Mouse (Mus musculus) liver, embryonic 13.5 days (tissue): ENCODE data around the gene Rprm. TPM values are rescaled to one million over a fixed set of nuclear protein-coding genes. Genes with fewer than 3 reads are reported as not detected.

Source experiments
- ATAC-seq: fragments of 200-750 bp; cut with Nextera tagmentation; 2 replicates; pipeline ENCODE4 v1.8.0; 2017; ENCODE audit warnings: low read depth, mild to moderate bottlenecking, moderate number of reproducible peaks, moderate library complexity
- DNase-seq: peaks from one replicate; pipeline ENCODE4 v3.0.0; 2022
- H3K27ac ChIP-seq: fragments of 300-500 bp; sonication (generic); 2 replicates; pipeline ENCODE4 v1.5.1; 2015; ENCODE audit warnings: moderate library complexity, mild to moderate bottlenecking, inconsistent platforms
- H3K27me3 ChIP-seq: fragments of 300-500 bp; sonication (generic); 2 replicates; pipeline ENCODE4 v1.6.1; 2015; ENCODE audit warnings: mild to moderate bottlenecking, inconsistent platforms
- H3K36me3 ChIP-seq: fragments of 300-500 bp; sonication (generic); 2 replicates; pipeline ENCODE4 v1.6.1; 2015; ENCODE audit warnings: mild to moderate bottlenecking, inconsistent platforms
- H3K4me1 ChIP-seq: fragments of 300-500 bp; sonication (generic); replicated peaks from 2 replicates; pipeline ENCODE4 v1.6.1; 2015; ENCODE audit warnings: inconsistent platforms
- H3K4me2 ChIP-seq: fragments of 300-500 bp; sonication (generic); 2 replicates; pipeline ENCODE4 v1.6.1; 2015; ENCODE audit warnings: inconsistent platforms, mild to moderate bottlenecking, moderate library complexity
- H3K4me3 ChIP-seq: fragments of 300-500 bp; sonication (generic); replicated peaks from 2 replicates; pipeline ENCODE4 v1.5.1; 2015; ENCODE audit warnings: mild to moderate bottlenecking, inconsistent platforms
- H3K9ac ChIP-seq: fragments of 300-500 bp; sonication (generic); 2 replicates; pipeline ENCODE4 v1.6.1; 2015; ENCODE audit warnings: mild to moderate bottlenecking, inconsistent platforms
- H3K9me3 ChIP-seq: fragments of 300-500 bp; sonication (generic); replicated peaks from 2 replicates; pipeline ENCODE4 v1.6.1; 2016; ENCODE audit warnings: inconsistent platforms
- WGBS: fragments of 180-500 bp; shearing (Covaris S2); methylation state at CpG from one replicate; pipeline ENCODE4 v1.1.7; 2015; ENCODE audit not compliant: insufficient replicate concordance; 5-methylcytosine and 5-hydroxymethylcytosine counted together
- polyA plus RNA-seq: library from polyadenylated mRNA; unstranded; fragments of >200 nt; fragmentation: Nextera tagmentation; extraction: Ambion mirVana; gene quantifications from 2 replicates; pipeline ENCODE4 v1.2.1, GENCODE M21; 2015

Gene Rprm
- polyA plus RNA-seq, result 0.24 and 0.56 TPM in 2 replicates

- peak within 1 kb of the TSS; percentile 40 for H3K4me3 ChIP-seq
- no peak within 1 kb of the TSS for H3K9ac ChIP-seq
- peak within 1 kb of the TSS; percentile 60 for H3K4me2 ChIP-seq
- H3K9me3 ChIP-seq, result no peaks in the 10 kb centered on the region
- DNase-seq (peak; percentile 24), ATAC-seq (peak; percentile 74)
- H3K27ac ChIP-seq, result no peak within 1 kb of the TSS
- WGBS, result 5% methylated on average over 27 of the region's 27 CpGs
- H3K27me3 ChIP-seq, result peaks cover 32% of the 10 kb centered on the region
- H3K36me3 ChIP-seq, result no peaks in the 10 kb centered on the region
- H3K4me1 ChIP-seq, result peaks cover 5% of the 10 kb centered on the region
These were observed at the start of gene Rprm for GRCm38 (mm10) chr2:54085430-54086087. TSS of gene Rprm (minus strand) at chr2:54085552.

- ATAC-seq (no peak), DNase-seq (no peak)
- Histone ChIP-seq H3K9ac (no peak overlapping the region), H3K27ac (no peak overlapping the region), H3K4me1 (no peaks in the 10 kb centered on the region), H3K27me3 (no peaks in the 10 kb centered on the region), H3K9me3 (no peaks in the 10 kb centered on the region), H3K4me3 (no peak overlapping the region), H3K4me2 (no peak overlapping the region), H3K36me3 (no peaks in the 10 kb centered on the region)
- WGBS, result 66% methylated on average over 6 of the region's 6 CpGs
These were observed 34.0 kb upstream of the Rprm start for GRCm38 (mm10) chr2:54119305-54119704.

- H3K9me3 ChIP-seq, result no peaks in the 10 kb centered on the region
- ATAC-seq (no peak), DNase-seq (no peak)
- H3K4me2 ChIP-seq, result no peak overlapping the region
- no peaks in the 10 kb centered on the region for H3K4me1 ChIP-seq
- H3K27ac ChIP-seq, result no peak overlapping the region
- no peak overlapping the region for H3K9ac ChIP-seq
- 20% methylated on average over 3 of the region's 3 CpGs for WGBS
- no peaks in the 10 kb centered on the region for H3K27me3 ChIP-seq
- H3K36me3 ChIP-seq, result no peaks in the 10 kb centered on the region
- H3K4me3 ChIP-seq, result no peak overlapping the region
These were observed 33.5 kb upstream of the Rprm start for GRCm38 (mm10) chr2:54118881-54119280.

- Histone ChIP-seq H3K36me3 (no peaks in the 10 kb centered on the region), H3K4me1 (no peaks in the 10 kb centered on the region), H3K27ac (no peak overlapping the region), H3K9me3 (no peaks in the 10 kb centered on the region), H3K4me2 (no peak overlapping the region), H3K27me3 (no peaks in the 10 kb centered on the region), H3K9ac (no peak overlapping the region), H3K4me3 (no peak overlapping the region)
- WGBS, result 44% methylated on average over 2 of the region's 2 CpGs
- DNase-seq (no peak), ATAC-seq (no peak)
These were observed 25.9 kb upstream of the Rprm start for GRCm38 (mm10) chr2:54111294-54111693.

GRCm38 (mm10) chr2:54106232-54106726 lies 20.9 kb upstream of the Rprm start:
- ATAC-seq, result no peak
- WGBS, result 47% methylated on average over 1 of the region's 1 CpGs

GRCm38 (mm10) chr2:54099939-54100338 lies 14.6 kb upstream of the Rprm start:
- 45% methylated on average over 1 of the region's 1 CpGs for WGBS
- no peak for ATAC-seq
- DNase-seq, result no peak

More at GRCm38 (mm10) chr2:54106232-54106726, 20.9 kb upstream of the Rprm start:
- no peaks in the 10 kb centered on the region for H3K9me3 ChIP-seq
- no peak overlapping the region for H3K9ac ChIP-seq
- H3K4me2 ChIP-seq, result no peak overlapping the region
- no peaks in the 10 kb centered on the region for H3K36me3 ChIP-seq
- no peak overlapping the region for H3K27ac ChIP-seq
- H3K27me3 ChIP-seq, result no peaks in the 10 kb centered on the region
- no peak for DNase-seq
- no peaks in the 10 kb centered on the region for H3K4me1 ChIP-seq
- H3K4me3 ChIP-seq, result no peak overlapping the region

GRCm38 (mm10) chr2:54092616-54093015 lies 7.3 kb upstream of the Rprm start:
- Histone ChIP-seq H3K9me3 (no peaks in the 10 kb centered on the region), H3K4me1 (no peaks in the 10 kb centered on the region), H3K27ac (no peak overlapping the region), H3K36me3 (no peaks in the 10 kb centered on the region), H3K9ac (no peak overlapping the region), H3K4me3 (no peak overlapping the region), H3K4me2 (no peak overlapping the region), H3K27me3 (no peaks in the 10 kb centered on the region)
- WGBS, result 75% methylated on average over 3 of the region's 3 CpGs
- DNase-seq (no peak), ATAC-seq (no peak)

More at GRCm38 (mm10) chr2:54099939-54100338, 14.6 kb upstream of the Rprm start:
- no peak overlapping the region for H3K27ac ChIP-seq
- no peaks in the 10 kb centered on the region for H3K27me3 ChIP-seq
- no peak overlapping the region for H3K4me2 ChIP-seq
- H3K4me3 ChIP-seq, result no peak overlapping the region
- no peaks in the 10 kb centered on the region for H3K36me3 ChIP-seq
- no peaks in the 10 kb centered on the region for H3K4me1 ChIP-seq
- H3K9me3 ChIP-seq, result no peaks in the 10 kb centered on the region
- H3K9ac ChIP-seq, result no peak overlapping the region

- Histone ChIP-seq H3K36me3 (no peaks in the 10 kb centered on the region), H3K4me3 (no peak overlapping the region), H3K27ac (no peak overlapping the region), H3K4me2 (no peak overlapping the region), H3K9ac (no peak overlapping the region), H3K27me3 (peaks cover 32% of the 10 kb centered on the region), H3K4me1 (peaks cover 5% of the 10 kb centered on the region), H3K9me3 (no peaks in the 10 kb centered on the region)
- DNase-seq (no peak), ATAC-seq (no peak)
- WGBS, result 59% methylated on average over 4 of the region's 4 CpGs
These were observed 902 bp upstream of the Rprm start for GRCm38 (mm10) chr2:54086254-54086653.

GRCm38 (mm10) chr2:54084737-54085429 lies 469 bp downstream of the Rprm start:
- H3K27me3 ChIP-seq, result peaks cover 32% of the 10 kb centered on the region
- H3K9me3 ChIP-seq, result no peaks in the 10 kb centered on the region
- H3K4me3 ChIP-seq, result peak overlapping the region; percentile 40
- H3K27ac ChIP-seq, result no peak overlapping the region
- DNase-seq (no peak), ATAC-seq (peak; percentile 39; the same call in 1 of the 2 replicates)
- no peaks in the 10 kb centered on the region for H3K36me3 ChIP-seq
- peaks cover 5% of the 10 kb centered on the region for H3K4me1 ChIP-seq
- peak overlapping the region; percentile 60 for H3K4me2 ChIP-seq
- H3K9ac ChIP-seq, result no peak overlapping the region
- 3% methylated on average over 51 of the region's 51 CpGs for WGBS

GRCm38 (mm10) chr2:54083861-54084736 lies 1.3 kb downstream of the Rprm start:
- 5% methylated on average over 29 of the region's 29 CpGs for WGBS
- H3K9ac ChIP-seq, result no peak overlapping the region
- peaks cover 32% of the 10 kb centered on the region for H3K27me3 ChIP-seq
- peak overlapping the region; percentile 40; the same call in 1 of the 2 replicates for H3K4me3 ChIP-seq
- H3K9me3 ChIP-seq, result no peaks in the 10 kb centered on the region
- no peak for ATAC-seq
- no peak for DNase-seq
- no peaks in the 10 kb centered on the region for H3K36me3 ChIP-seq
- no peak overlapping the region for H3K27ac ChIP-seq
- H3K4me1 ChIP-seq, result peaks cover 5% of the 10 kb centered on the region
- peak overlapping the region; percentile 60 for H3K4me2 ChIP-seq

- H3K36me3 ChIP-seq, result no peaks in the 10 kb centered on the region
- ATAC-seq, result no peak
- no peak overlapping the region for H3K4me3 ChIP-seq
- H3K27ac ChIP-seq, result no peak overlapping the region
- H3K4me1 ChIP-seq, result no peaks in the 10 kb centered on the region; the same call in 1 of the 2 replicates
- H3K9me3 ChIP-seq, result no peaks in the 10 kb centered on the region
- no peak overlapping the region for H3K9ac ChIP-seq
- peaks cover 6% of the 10 kb centered on the region for H3K27me3 ChIP-seq
- no peak for DNase-seq
- no peak overlapping the region for H3K4me2 ChIP-seq
- 77% methylated on average over 7 of the region's 7 CpGs for WGBS
These were observed 6.4 kb downstream of the Rprm start for GRCm38 (mm10) chr2:54078961-54079360.
